Mouse (Mus musculus) kidney, postnatal 14 days (tissue): ENCODE data around the gene Mrps17.

Source experiments
- DNase-seq: peaks from one replicate; pipeline ENCODE4 v3.0.0; 2022; ENCODE audit warnings: mixed read lengths

The Mrps17 gene

GRCm38 (mm10) chr5:129742903-129743488, 27.7 kb downstream of the Mrps17 start:
- DNase-seq = no peak

DNA sequence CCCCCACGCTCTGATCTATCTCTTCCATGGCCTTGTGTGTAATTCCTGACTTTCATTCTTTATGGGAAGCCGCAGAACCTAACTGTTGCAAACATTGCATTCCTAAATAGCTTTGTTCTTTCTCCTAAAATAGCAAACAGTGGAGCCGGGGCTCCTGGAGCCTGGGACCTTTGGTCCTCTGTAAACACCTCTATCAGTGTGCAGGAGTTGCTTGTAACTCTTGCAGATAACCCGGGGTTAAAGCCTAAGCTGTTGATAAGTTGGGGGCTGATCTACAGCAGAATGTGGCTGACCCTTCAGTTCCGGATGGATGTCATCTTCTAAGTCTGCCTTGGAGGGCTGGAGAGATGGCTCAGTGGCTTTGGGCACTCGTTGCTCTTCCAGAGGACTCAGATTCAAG, 28.8 kb downstream of the Mrps17 start:
- no peak for DNase-seq

- no peak for DNase-seq
Observed at GRCm38 (mm10) chr5:129756886-129757285, 41.6 kb downstream of the Mrps17 start.

DNA sequence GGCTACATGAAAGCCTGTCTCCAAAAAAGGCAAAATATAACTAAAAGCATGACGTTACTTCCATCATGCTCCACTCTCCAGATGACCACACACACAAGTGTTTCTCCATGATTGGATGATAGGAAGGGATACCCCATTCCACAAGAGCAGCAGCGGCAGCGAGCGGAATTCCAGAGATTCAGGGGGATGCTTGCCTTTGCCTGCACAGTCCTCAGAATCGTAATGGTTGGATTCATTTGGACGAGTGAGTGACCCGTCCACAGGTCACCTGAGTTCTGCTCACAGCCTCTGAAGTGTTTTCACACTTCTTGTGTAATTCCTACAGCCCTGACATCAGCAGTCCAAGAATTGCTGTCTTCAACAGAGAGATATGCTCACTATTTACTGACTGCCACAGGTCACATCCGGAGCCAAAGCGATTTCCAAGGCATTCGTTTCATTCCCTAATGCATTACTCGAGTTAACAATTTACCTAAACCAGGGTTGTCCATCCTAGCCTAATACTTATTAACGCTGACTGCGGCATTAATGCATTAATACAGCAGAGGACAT, 44.7 kb downstream of the Mrps17 start:
- DNase-seq = peak; percentile 56

DNA sequence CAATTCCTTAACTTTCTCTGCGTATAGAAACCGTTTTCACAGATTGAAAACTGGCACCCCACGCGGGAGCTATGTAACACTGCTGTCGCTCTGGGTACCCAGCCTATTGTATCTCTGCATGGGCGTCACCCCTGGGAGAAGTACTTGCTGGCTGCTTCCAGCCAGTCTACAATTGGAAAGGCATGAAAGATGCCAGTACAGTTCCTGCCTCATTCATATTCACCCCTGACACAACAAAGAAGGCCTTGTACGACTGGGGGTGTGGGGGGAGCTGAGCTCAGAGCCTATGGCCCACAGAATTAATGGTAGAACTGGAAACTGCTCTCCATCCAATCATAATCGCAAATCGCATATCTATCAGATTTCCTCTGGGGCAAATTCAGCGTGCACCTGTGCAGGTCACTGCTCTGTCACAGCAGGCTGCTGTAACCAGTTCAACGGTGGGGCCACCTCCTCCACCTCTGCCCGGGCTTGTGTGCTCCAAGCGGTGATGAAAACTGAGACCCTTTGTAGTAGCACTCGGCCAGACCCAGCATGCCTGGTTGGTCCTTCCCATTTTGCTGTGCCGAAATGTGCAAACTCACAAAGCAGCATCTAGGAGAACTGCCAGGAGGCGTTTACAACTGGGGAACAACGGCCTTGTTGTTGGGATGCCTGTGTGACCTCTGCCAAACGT, 46.7 kb downstream of the Mrps17 start:
- no peak for DNase-seq

DNA sequence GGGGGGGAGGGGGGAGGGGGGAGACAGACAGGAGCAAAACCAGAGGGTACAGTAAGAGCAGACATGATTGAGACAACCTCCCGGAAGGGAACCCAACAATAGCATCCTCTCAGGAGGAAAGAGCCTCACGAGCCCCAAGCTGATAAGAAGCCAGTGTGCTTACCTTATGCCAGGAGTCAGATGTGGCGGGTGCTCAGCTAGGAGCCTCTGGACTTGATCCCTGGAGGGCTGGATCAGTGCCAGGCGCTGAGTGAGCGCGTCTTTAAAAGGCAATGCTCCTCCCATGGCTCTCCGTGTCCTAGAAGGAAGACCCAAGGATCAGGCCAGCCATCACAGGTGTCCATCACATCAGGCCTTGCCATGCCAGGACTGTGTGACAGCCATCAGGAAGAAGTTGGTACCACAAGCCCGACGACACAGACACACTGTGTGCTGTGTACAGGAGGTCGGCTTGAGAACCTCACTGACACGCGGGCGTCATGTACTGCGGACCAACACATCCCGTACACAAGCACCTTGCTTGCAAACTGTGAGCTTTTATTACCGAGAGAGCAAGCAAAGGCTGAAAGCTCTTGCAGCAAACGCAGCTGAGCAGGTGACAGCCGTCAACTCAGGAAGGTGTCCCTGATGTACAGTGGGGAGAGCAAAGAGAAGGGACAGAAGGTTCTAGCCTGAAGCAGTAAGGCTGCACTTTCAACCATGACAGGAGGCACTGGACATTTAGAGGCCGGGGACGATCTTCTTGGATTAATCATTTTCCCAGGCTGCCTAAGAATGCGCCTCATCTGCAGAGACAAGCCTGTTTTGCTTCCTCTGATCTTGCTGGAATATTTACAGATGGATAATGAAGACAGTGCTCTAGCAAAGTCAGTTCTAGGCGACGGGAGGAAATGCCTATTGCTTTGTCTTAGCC, 55.4 kb downstream of the Mrps17 start:
- peak; percentile 76 for DNase-seq
